Mouse (Mus musculus): ENCODE measurements around the gene Zbtb11. TPM values are rescaled to one million over a fixed set of nuclear protein-coding genes. Genes with fewer than 3 reads are reported as not detected.

The Zbtb11 gene
- total RNA-seq (2021) (10 to 100 TPM; 10.3 to 11.2 TPM), polyA plus RNA-seq (2012; rRNA removed) (2.3 and 4.5 TPM in 2 replicates)
- long read RNA-seq, full-length matches to known transcripts, result 5 of 6 reads
- long read RNA-seq, partial matches to known transcripts, result 0 of 6 reads
- long read RNA-seq, other reads (novel, unspliced or antisense), result 1 of 6 reads

GRCm38 (mm10) chr16:55973431-55974255 lies at the start of gene Zbtb11:
Gene Zbtb11, plus strand, starts transcription at chr16:55973883.
- Histone ChIP-seq H3K4me3 (peak within 1 kb of the TSS; percentile 73), H3K4me1 (ENCODE audit: control insufficient read depth, insufficient read depth, low read length) (no peaks in the 10 kb centered on the region; the same call in 1 of the 2 replicates), H3K9ac (ENCODE audit: low read depth, low read length) (peak within 1 kb of the TSS; percentile 89), H3K36me3 (ENCODE audit: control insufficient read depth, insufficient read depth, low read length) (peaks cover 31% of the 10 kb centered on the region), H3K27me3 (ENCODE audit: control insufficient read depth, insufficient read depth, low read length) (no peaks in the 10 kb centered on the region), H3K27ac (peak within 1 kb of the TSS; percentile 99), H3K79me2 (replicated peaks; ENCODE audit: control insufficient read depth, insufficient read depth, low read length) (no peaks in the 10 kb centered on the region)
- intact Hi-C loops (cut with DNase I), result loop anchor here (1.0 to 10.0 kb wide), 2 partner anchors 56 to 741 kb away; partner anchors contain the start of genes Pcnp and Tfg
- peak; percentile 99 for DNase-seq
- TF ChIP-seq CTCF (IDR thresholded peaks at IDR 0.05) (peak; percentile 39), EP300 (IDR thresholded peaks at IDR 0.05; ENCODE audit: insufficient read depth, low read depth, low read length) (0 out of 2 replicates have a peak, but pooled peaks have one; percentile 61), POLR2A (IDR thresholded peaks at IDR 0.05; ENCODE audit: insufficient read depth, low read depth, low read length) (peak; percentile 83)
- under 1% methylated on average over 82 of the region's 86 CpGs for WGBS

- WGBS, result 78% methylated on average over 4 of the region's 4 CpGs
- intact Hi-C loops (cut with DNase I), result no loop called here
- TF ChIP-seq EP300 (IDR thresholded peaks at IDR 0.05; ENCODE audit: insufficient read depth, low read depth, low read length), result no peak
- TF ChIP-seq CTCF (IDR thresholded peaks at IDR 0.05), result no peak
- TF ChIP-seq POLR2A (IDR thresholded peaks at IDR 0.05; ENCODE audit: insufficient read depth, low read depth, low read length), result no peak
- Histone ChIP-seq H3K36me3 (ENCODE audit: control insufficient read depth, insufficient read depth, low read length) (no peaks in the 10 kb centered on the region), H3K4me1 (ENCODE audit: control insufficient read depth, insufficient read depth, low read length) (no peaks in the 10 kb centered on the region), H3K4me3 (no peak overlapping the region), H3K9ac (ENCODE audit: low read depth, low read length) (no peak overlapping the region), H3K27me3 (ENCODE audit: control insufficient read depth, insufficient read depth, low read length) (no peaks in the 10 kb centered on the region), H3K27ac (no peak overlapping the region), H3K79me2 (replicated peaks; ENCODE audit: control insufficient read depth, insufficient read depth, low read length) (no peaks in the 10 kb centered on the region)
- DNase-seq, result no peak
Observed at GRCm38 (mm10) chr16:55924010-55924409, 49.7 kb upstream of the Zbtb11 start.

GRCm38 (mm10) chr16:55933681-55934343 lies 39.9 kb upstream of the Zbtb11 start:
- no peaks in the 10 kb centered on the region for H3K36me3 ChIP-seq (ENCODE audit: control insufficient read depth, insufficient read depth, low read length)
- WGBS, result under 1% methylated on average over 32 of the region's 32 CpGs
- no peaks in the 10 kb centered on the region for H3K79me2 ChIP-seq (replicated peaks; ENCODE audit: control insufficient read depth, insufficient read depth, low read length)
- peak overlapping the region; percentile 74 for H3K4me3 ChIP-seq
- no peaks in the 10 kb centered on the region for H3K4me1 ChIP-seq (ENCODE audit: control insufficient read depth, insufficient read depth, low read length)
- no peaks in the 10 kb centered on the region for H3K27me3 ChIP-seq (ENCODE audit: control insufficient read depth, insufficient read depth, low read length)
- TF ChIP-seq EP300 (IDR thresholded peaks at IDR 0.05; ENCODE audit: insufficient read depth, low read depth, low read length) (no peak), POLR2A (IDR thresholded peaks at IDR 0.05; ENCODE audit: insufficient read depth, low read depth, low read length) (no peak), CTCF (IDR thresholded peaks at IDR 0.05) (no peak)
- intact Hi-C loops (cut with DNase I), result no loop called here
- H3K9ac ChIP-seq (ENCODE audit: low read depth, low read length), result peak overlapping the region; percentile 39
- peak overlapping the region; percentile 74 for H3K27ac ChIP-seq
- peak; percentile 14 to 63 for DNase-seq

GRCm38 (mm10) chr16:55934453-55935037 lies 39.1 kb upstream of the Zbtb11 start, which contains the start of gene Cep97:
Gene Cep97, minus strand, starts transcription at chr16:55934855.
- no peaks in the 10 kb centered on the region for H3K4me1 ChIP-seq (ENCODE audit: control insufficient read depth, insufficient read depth, low read length)
- H3K36me3 ChIP-seq (ENCODE audit: control insufficient read depth, insufficient read depth, low read length), result no peaks in the 10 kb centered on the region
- WGBS, result under 1% methylated on average over 24 of the region's 24 CpGs
- peak within 1 kb of the TSS; percentile 74 for H3K27ac ChIP-seq
- H3K9ac ChIP-seq (ENCODE audit: low read depth, low read length), result peak within 1 kb of the TSS; percentile 48
- peak within 1 kb of the TSS; percentile 74 for H3K4me3 ChIP-seq
- TF ChIP-seq CTCF (IDR thresholded peaks at IDR 0.05) (no peak), EP300 (IDR thresholded peaks at IDR 0.05; ENCODE audit: insufficient read depth, low read depth, low read length) (0 out of 2 replicates have a peak, but pooled peaks have one; percentile 38), POLR2A (IDR thresholded peaks at IDR 0.05; ENCODE audit: insufficient read depth, low read depth, low read length) (peak; percentile 67)
- DNase-seq, result peak; percentile 89 to 94
- intact Hi-C loops (cut with DNase I), result no loop called here
- no peaks in the 10 kb centered on the region for H3K27me3 ChIP-seq (ENCODE audit: control insufficient read depth, insufficient read depth, low read length)
- no peaks in the 10 kb centered on the region for H3K79me2 ChIP-seq (replicated peaks; ENCODE audit: control insufficient read depth, insufficient read depth, low read length)

- Histone ChIP-seq H3K4me1 (ENCODE audit: control insufficient read depth, insufficient read depth, low read length) (no peaks in the 10 kb centered on the region), H3K9ac (ENCODE audit: low read depth, low read length) (no peak overlapping the region), H3K36me3 (ENCODE audit: control insufficient read depth, insufficient read depth, low read length) (no peaks in the 10 kb centered on the region), H3K27ac (no peak overlapping the region), H3K4me3 (no peak overlapping the region), H3K79me2 (replicated peaks; ENCODE audit: control insufficient read depth, insufficient read depth, low read length) (no peaks in the 10 kb centered on the region), H3K27me3 (ENCODE audit: control insufficient read depth, insufficient read depth, low read length) (no peaks in the 10 kb centered on the region)
- no peak for DNase-seq
- intact Hi-C loops (cut with DNase I), result no loop called here
- 81% methylated on average over 4 of the region's 4 CpGs for WGBS
- TF ChIP-seq EP300 (IDR thresholded peaks at IDR 0.05; ENCODE audit: insufficient read depth, low read depth, low read length), result no peak
- no peak for TF ChIP-seq POLR2A (IDR thresholded peaks at IDR 0.05; ENCODE audit: insufficient read depth, low read depth, low read length)
- no peak for TF ChIP-seq CTCF (IDR thresholded peaks at IDR 0.05)
Observed at GRCm38 (mm10) chr16:55938761-55939160, 34.9 kb upstream of the Zbtb11 start.
